Mouse (Mus musculus) MEL (cell line): ENCODE data around the gene Nrf1. TPM values are rescaled to one million over a fixed set of nuclear protein-coding genes. Genes with fewer than 3 reads are reported as not detected.

Experiments used
- DNase-seq: peaks from one replicate; pipeline ENCODE4 v3.0.0; 2011; ENCODE audit warnings: low read depth, low spot score
- H3K27ac ChIP-seq: 2 replicates; pipeline ENCODE4 v1.5.1; 2012; ENCODE audit warnings: low read depth, mild to moderate bottlenecking, control low read depth, low read length, moderate library complexity; ENCODE audit not compliant: control insufficient read depth
- H3K27me3 ChIP-seq, 2 experiments: fragments of 150-350 bp in 1 of 2; sonication (generic) in 1 of 2; 2 replicates each; pipeline ENCODE4 v1.6.1; 2012; ENCODE audit warnings: low read length in 2 of 2, mild to moderate bottlenecking in 2 of 2, improper control_type of control experiment in 1 of 2, moderate library complexity in 1 of 2; ENCODE audit not compliant: insufficient read depth in 2 of 2, control insufficient read depth in 1 of 2
- H3K36me3 ChIP-seq, 2 experiments: 2 replicates each; pipeline ENCODE4 v1.6.1; 2012 to 2014; ENCODE audit warnings: low read length in 2 of 2, improper control_type of control experiment in 1 of 2, inconsistent platforms in 1 of 2, mild to moderate bottlenecking in 1 of 2; ENCODE audit not compliant: insufficient read depth in 2 of 2, control insufficient read depth in 1 of 2
- H3K4me1 ChIP-seq, 2 experiments: fragments of 150-350 bp in 1 of 2; sonication (generic) in 1 of 2; 2 replicates each; pipeline ENCODE4 v1.6.1; 2012; ENCODE audit warnings: low read length in 2 of 2, improper control_type of control experiment in 1 of 2, mild to moderate bottlenecking in 1 of 2; ENCODE audit not compliant: insufficient read depth in 2 of 2, control insufficient read depth in 1 of 2
- H3K4me3 ChIP-seq, 2 experiments: fragments of 150-350 bp in 1 of 2; sonication (generic) in 1 of 2; 2 replicates each; pipeline ENCODE4 v1.5.1; 2012; ENCODE audit warnings: low read depth in 2 of 2, low read length in 2 of 2, mild to moderate bottlenecking in 2 of 2, moderate library complexity in 2 of 2, control low read depth in 1 of 2, improper control_type of control experiment in 1 of 2; ENCODE audit not compliant: control insufficient read depth in 1 of 2, insufficient read depth in 1 of 2
- H3K79me2 ChIP-seq: 2 replicates; pipeline ENCODE4 v1.6.1; 2012; ENCODE audit warnings: mild to moderate bottlenecking, low read length, moderate library complexity; ENCODE audit not compliant: control insufficient read depth, poor library complexity, insufficient read depth
- H3K9ac ChIP-seq: 2 replicates; pipeline ENCODE4 v1.6.1; 2012; ENCODE audit warnings: low read depth, mild to moderate bottlenecking, control low read depth, low read length, moderate library complexity; ENCODE audit not compliant: control insufficient read depth, poor library complexity, severe bottlenecking
- H3K9me3 ChIP-seq: fragments of 150-350 bp; sonication (generic); replicated peaks from 2 replicates; pipeline ENCODE4 v1.6.1; 2012; ENCODE audit warnings: mild to moderate bottlenecking, low read length, improper control_type of control experiment, moderate library complexity; ENCODE audit not compliant: insufficient read depth
- CTCF ChIP-seq, 3 experiments: IDR thresholded peaks in 2 of 3; conservative IDR thresholded peaks in 1 of 3; 2 replicates each; pipeline ENCODE4 v1.5.1; 2011 to 2012; ENCODE audit warnings: low read length in 3 of 3, low read depth in 2 of 3, mild to moderate bottlenecking in 2 of 3, improper control_type of control experiment in 1 of 3, inconsistent platforms in 1 of 3, mixed read lengths in 1 of 3, moderate library complexity in 1 of 3; ENCODE audit not compliant: control insufficient read depth in 1 of 3, insufficient read depth in 1 of 3, poor library complexity in 1 of 3, severe bottlenecking in 1 of 3
- GATA1 ChIP-seq: IDR thresholded peaks from 2 replicates; pipeline ENCODE4 v1.6.1; 2011; ENCODE audit warnings: low read depth, low read length, improper control_type of control experiment
- MAX ChIP-seq: IDR thresholded peaks from 2 replicates; pipeline ENCODE4 v1.6.1; 2011; ENCODE audit warnings: low read length, improper control_type of control experiment
- POLR2AphosphoS5 ChIP-seq: IDR thresholded peaks from 2 replicates; pipeline ENCODE4 v1.6.1; 2012; ENCODE audit warnings: low read depth, borderline replicate concordance, mild to moderate bottlenecking, inconsistent platforms, low read length, moderate library complexity, mixed read lengths
- RCOR1 ChIP-seq: IDR thresholded peaks from 2 replicates; pipeline ENCODE4 v1.6.1; 2012; ENCODE audit warnings: low read depth, mild to moderate bottlenecking, inconsistent platforms, low read length, improper control_type of control experiment
- SIN3A ChIP-seq: IDR thresholded peaks from 2 replicates; pipeline ENCODE4 v1.6.1; 2012; ENCODE audit warnings: low read length, improper control_type of control experiment, inconsistent platforms
- TAL1 ChIP-seq: IDR thresholded peaks from 2 replicates; pipeline ENCODE4 v1.6.1; 2012; ENCODE audit warnings: mild to moderate bottlenecking, inconsistent platforms, low read length, moderate library complexity, mixed read lengths
- ZMIZ1 ChIP-seq: IDR thresholded peaks from 2 replicates; pipeline ENCODE4 v1.6.1; 2012; ENCODE audit warnings: low read depth, mild to moderate bottlenecking, inconsistent platforms, low read length, improper control_type of control experiment, moderate library complexity
- ZNF384 ChIP-seq: IDR thresholded peaks from 2 replicates; pipeline ENCODE4 v1.6.1; 2012; ENCODE audit warnings: low read depth, mild to moderate bottlenecking, inconsistent platforms, low read length, improper control_type of control experiment
- polyA plus RNA-seq, 2 experiments: library from polyadenylated mRNA; stranded (reverse) in 1 of 2; unstranded in 1 of 2; fragments of >175 nt in 1 of 2; fragments of >200 nt in 1 of 2; gene quantifications; 2 replicates each; pipeline versions ENCODE4 v1.2.1 to v1.2.4; 2012; ENCODE audit warnings: low replicate concordance in 2 of 2, low read depth in 1 of 2; ENCODE audit not compliant: insufficient read length in 2 of 2, insufficient read depth in 1 of 2, missing spikeins in 1 of 2
- total RNA-seq: library from RNA; depleted of rRNA; stranded (reverse); fragments of 300-350 nt; gene quantifications from 2 replicates; pipeline ENCODE4 v1.2.3, GENCODE M21; 2012

Nrf1 gene
- total and polyA plus RNA-seq, 3 experiments = 56.5 to 93.7 (median 60.4) TPM

GRCm38 (mm10) chr6:30152163-30152562, 104.4 kb downstream of the Nrf1 start:
- no peak overlapping the region for H3K27ac ChIP-seq
- H3K9me3 ChIP-seq = no peaks in the 10 kb centered on the region
- no peak for DNase-seq
- peaks cover 0 to 7% of the 10 kb centered on the region in 2 experiments; a peak in 3 of 4 replicates for H3K36me3 ChIP-seq
- H3K4me3 ChIP-seq = no peak overlapping the region
- H3K27me3 ChIP-seq = no peaks in the 10 kb centered on the region
- no peak for TF ChIP-seq TAL1
- H3K4me1 ChIP-seq = peaks cover 6 to 8% of the 10 kb centered on the region in 2 experiments
- H3K79me2 ChIP-seq = no peaks in the 10 kb centered on the region
- H3K9ac ChIP-seq = no peak overlapping the region

- Histone ChIP-seq H3K27me3 (no peaks in the 10 kb centered on the region), H3K79me2 (no peaks in the 10 kb centered on the region), H3K4me3 (no peak overlapping the region), H3K36me3 (peaks cover 0 to 2% of the 10 kb centered on the region in 2 experiments; a peak in 2 of 4 replicates), H3K9me3 (no peaks in the 10 kb centered on the region), H3K9ac (no peak overlapping the region), H3K27ac (no peak overlapping the region), H3K4me1 (peaks cover 2 to 4% of the 10 kb centered on the region in 2 experiments; a peak in 2 of 4 replicates)
- no peak for TF ChIP-seq MAX
- no peak for TF ChIP-seq POLR2AphosphoS5
- DNase-seq = no peak
Observed at GRCm38 (mm10) chr6:30152649-30153048, 104.9 kb downstream of the Nrf1 start.

DNA sequence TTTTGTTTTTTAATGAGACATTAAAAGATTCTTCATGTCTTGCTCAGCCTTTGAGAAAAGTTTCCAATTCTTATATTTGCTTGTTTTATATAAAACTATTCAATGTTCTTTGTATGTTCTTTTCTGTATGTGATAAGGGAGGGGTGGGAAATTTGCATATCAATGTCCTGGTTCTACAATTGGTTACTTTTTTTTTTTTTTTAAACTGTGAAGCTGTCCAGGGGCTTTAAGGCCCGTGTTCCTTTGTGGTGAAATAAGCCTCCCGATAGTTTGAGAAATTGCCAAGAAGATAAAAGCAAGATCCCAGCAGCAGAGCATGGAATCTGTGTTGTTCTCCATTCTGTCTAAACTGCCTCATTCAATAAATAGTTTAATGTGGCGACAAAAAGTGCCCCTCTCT, 105.3 kb downstream of the Nrf1 start:
- Histone ChIP-seq H3K79me2 (no peaks in the 10 kb centered on the region), H3K27ac (no peak overlapping the region), H3K36me3 (no peaks in the 10 kb centered on the region), H3K9me3 (no peaks in the 10 kb centered on the region), H3K4me3 (no peak overlapping the region), H3K4me1 (no peaks in the 10 kb centered on the region), H3K9ac (no peak overlapping the region), H3K27me3 (no peaks in the 10 kb centered on the region)
- no peak for DNase-seq
- peak; percentile 52; the same call in 1 of the 2 replicates for TF ChIP-seq ZNF384
- no peak for TF ChIP-seq GATA1

GRCm38 (mm10) chr6:30153733-30154415, 106.1 kb downstream of the Nrf1 start:
- no peak overlapping the region for H3K4me3 ChIP-seq
- no peak overlapping the region for H3K27ac ChIP-seq
- H3K79me2 ChIP-seq = no peaks in the 10 kb centered on the region

More at GRCm38 (mm10) chr6:30153733-30154415, 106.1 kb downstream of the Nrf1 start:
- Histone ChIP-seq H3K9ac (no peak overlapping the region), H3K4me1 (no peaks in the 10 kb centered on the region), H3K9me3 (no peaks in the 10 kb centered on the region), H3K36me3 (no peaks in the 10 kb centered on the region), H3K27me3 (no peaks in the 10 kb centered on the region)
- DNase-seq = no peak
- no peak for TF ChIP-seq SIN3A
- no peak for TF ChIP-seq CTCF (IDR thresholded peaks at IDR 0.05 in 2 of 3, conservative IDR thresholded peaks at IDR 0.05 in 1 of 3; ENCODE audit: control insufficient read depth in 1 of 3, insufficient read depth in 1 of 3, low read depth in 2 of 3, low read length in 3 of 3, poor library complexity in 1 of 3, severe bottlenecking in 1 of 3)
- no peak for TF ChIP-seq ZMIZ1
- TF ChIP-seq RCOR1 = no peak
- TF ChIP-seq, all 39 proteins: peak for 0
